Mouse (Mus musculus): ENCODE measurements around the gene Dhrs13. TPM values are rescaled to one million over a fixed set of nuclear protein-coding genes. Genes with fewer than 3 reads are reported as not detected.
A peak's percentile ranks its signal among the peaks of the same experiment; 100 is the strongest.

The Dhrs13 gene
- polyA plus RNA-seq, 1 experiment from 2014 or later: 4.4 TPM

- no peak overlapping the region for H3K4me3 ChIP-seq (ENCODE audit: low read depth, low read length)
- TF ChIP-seq CTCF (IDR thresholded peaks at IDR 0.05; ENCODE audit: low read depth): no peak
- no peak overlapping the region for H3K4me2 ChIP-seq (replicated peaks; ENCODE audit: low read depth)
- H3K27me3 ChIP-seq (replicated peaks; ENCODE audit: control insufficient read depth, insufficient read depth, low read length): no peaks in the 10 kb centered on the region
- peaks cover 41% of the 10 kb centered on the region for H3K36me3 ChIP-seq (ENCODE audit: control insufficient read depth, insufficient read depth)
- H3K9me3 ChIP-seq (ENCODE audit: control insufficient read depth): no peaks in the 10 kb centered on the region
- H3K27ac ChIP-seq (ENCODE audit: low read depth, low read length): no peak overlapping the region
- H3K4me1 ChIP-seq (replicated peaks; ENCODE audit: control insufficient read depth, insufficient read depth, low read length): 0 out of 2 replicates have a peak, but pooled peaks cover under 1% of the 10 kb centered on the region
- H3K9ac ChIP-seq (ENCODE audit: low read depth, low read length): no peak overlapping the region
- no peak for ATAC-seq
- 93% methylated on average over 4 of the region's 4 CpGs for WGBS
These were observed 42.6 kb downstream of the Dhrs13 start for GRCm38 (mm10) chr11:78074666-78075065.

GRCm38 (mm10) chr11:78079961-78080921 lies 48.2 kb downstream of the Dhrs13 start, which contains the start of gene Eral1:
Gene Eral1 (minus strand): TSS chr11:78080383.
- Histone ChIP-seq H3K9me3 (ENCODE audit: control insufficient read depth) (no peaks in the 10 kb centered on the region), H3K4me1 (replicated peaks; ENCODE audit: control insufficient read depth, insufficient read depth, low read length) (0 out of 2 replicates have a peak, but pooled peaks cover 2% of the 10 kb centered on the region), H3K27me3 (replicated peaks; ENCODE audit: control insufficient read depth, insufficient read depth, low read length) (no peaks in the 10 kb centered on the region), H3K36me3 (ENCODE audit: control insufficient read depth, insufficient read depth) (peaks cover 12% of the 10 kb centered on the region), H3K4me3 (ENCODE audit: low read depth, low read length) (peak within 1 kb of the TSS; percentile 85), H3K4me2 (replicated peaks; ENCODE audit: low read depth) (peak within 1 kb of the TSS; percentile 83), H3K27ac (ENCODE audit: low read depth, low read length) (0 out of 2 replicates have a peak within 1 kb of the TSS, but pooled peaks have one; percentile 16), H3K9ac (ENCODE audit: low read depth, low read length) (peak within 1 kb of the TSS; percentile 86)
- TF ChIP-seq CTCF (IDR thresholded peaks at IDR 0.05; ENCODE audit: low read depth): 0 out of 2 replicates have a peak, but pooled peaks have one; percentile 23
- ATAC-seq: peak; percentile 91
- under 1% methylated on average over 42 of the region's 42 CpGs for WGBS

GRCm38 (mm10) chr11:78083595-78083994 lies 51.5 kb downstream of the Dhrs13 start:
- Histone ChIP-seq H3K9ac (ENCODE audit: low read depth, low read length) (no peak overlapping the region), H3K9me3 (ENCODE audit: control insufficient read depth) (no peaks in the 10 kb centered on the region), H3K27ac (ENCODE audit: low read depth, low read length) (no peak overlapping the region), H3K4me2 (replicated peaks; ENCODE audit: low read depth) (no peak overlapping the region), H3K27me3 (replicated peaks; ENCODE audit: control insufficient read depth, insufficient read depth, low read length) (no peaks in the 10 kb centered on the region), H3K4me1 (replicated peaks; ENCODE audit: control insufficient read depth, insufficient read depth, low read length) (0 out of 2 replicates have a peak, but pooled peaks cover 2% of the 10 kb centered on the region), H3K36me3 (ENCODE audit: control insufficient read depth, insufficient read depth) (no peaks in the 10 kb centered on the region), H3K4me3 (ENCODE audit: low read depth, low read length) (no peak overlapping the region)
- WGBS: 22% methylated on average over 1 of the region's 1 CpGs
- ATAC-seq: no peak
- TF ChIP-seq CTCF (IDR thresholded peaks at IDR 0.05; ENCODE audit: low read depth): no peak

- Histone ChIP-seq H3K9ac (ENCODE audit: low read depth, low read length) (no peak overlapping the region), H3K36me3 (ENCODE audit: control insufficient read depth, insufficient read depth) (no peaks in the 10 kb centered on the region), H3K27ac (ENCODE audit: low read depth, low read length) (no peak overlapping the region), H3K4me1 (replicated peaks; ENCODE audit: control insufficient read depth, insufficient read depth, low read length) (no peaks in the 10 kb centered on the region), H3K4me2 (replicated peaks; ENCODE audit: low read depth) (no peak overlapping the region), H3K4me3 (ENCODE audit: low read depth, low read length) (no peak overlapping the region), H3K9me3 (ENCODE audit: control insufficient read depth) (no peaks in the 10 kb centered on the region), H3K27me3 (replicated peaks; ENCODE audit: control insufficient read depth, insufficient read depth, low read length) (no peaks in the 10 kb centered on the region)
- WGBS: 70% methylated on average over 4 of the region's 4 CpGs
- TF ChIP-seq CTCF (IDR thresholded peaks at IDR 0.05; ENCODE audit: low read depth): no peak
- ATAC-seq: no peak
These were observed 54.9 kb downstream of the Dhrs13 start for GRCm38 (mm10) chr11:78086925-78087479.

MicroRNAs encoded within 50 kb of the gene (microRNA counts, 519-probe panel; counts per million panel counts)
- microRNA mmu-miR-144: 4,533 counts per million, percentile 72 among the panel's probes with 10 or more counts
- 4,398 counts per million, percentile 66 among the panel's probes with 10 or more counts for microRNA mmu-miR-451

Small RNAs within 50 kb of the gene (microRNA-seq; reads per million reads assigned to microRNA genes)
- 45.4 reads per million, percentile 38 among the genes with 10 or more reads in this experiment for gene Mir144
- gene Mir451a: not detected
- not detected for gene Mir451b

Other genes with a start within 250 kb of the Dhrs13 start
- 0.53 and 0.72 TPM in 2 replicates for gene Gm10277, start 244.5 kb upstream of the Dhrs13 start, polyA plus RNA-seq (2015; fragmentation: Nextera tagmentation; extraction: Ambion mirVana)
- 45.7 and 57.1 TPM in 2 replicates for gene Pipox, start 138.2 kb upstream of the Dhrs13 start, polyA plus RNA-seq (2015; fragmentation: Nextera tagmentation; extraction: Ambion mirVana)
- gene Sez6, start 101.5 kb upstream of the Dhrs13 start, polyA plus RNA-seq (2015; fragmentation: Nextera tagmentation; extraction: Ambion mirVana): 0.77 and 0.80 TPM in 2 replicates
- gene Phf12, start 49.5 kb upstream of the Dhrs13 start, polyA plus RNA-seq (2015; fragmentation: Nextera tagmentation; extraction: Ambion mirVana): 7.2 and 8.4 TPM in 2 replicates
- gene Flot2, start 5.7 kb downstream of the Dhrs13 start, polyA plus RNA-seq (2015; fragmentation: Nextera tagmentation; extraction: Ambion mirVana): 23.0 and 23.3 TPM in 2 replicates
- gene Eral1, start 48.1 kb downstream of the Dhrs13 start, polyA plus RNA-seq (2015; fragmentation: Nextera tagmentation; extraction: Ambion mirVana): 12.2 and 13.0 TPM in 2 replicates
- gene Fam222b, start 62.4 kb downstream of the Dhrs13 start, polyA plus RNA-seq (2015; fragmentation: Nextera tagmentation; extraction: Ambion mirVana): 10.6 and 11.5 TPM in 2 replicates
- gene Traf4, start 133.3 kb downstream of the Dhrs13 start, polyA plus RNA-seq (2015; fragmentation: Nextera tagmentation; extraction: Ambion mirVana): 30.8 and 30.9 TPM in 2 replicates
- gene Nek8, start 144.4 kb downstream of the Dhrs13 start, polyA plus RNA-seq (2015; fragmentation: Nextera tagmentation; extraction: Ambion mirVana): 5.7 and 5.8 TPM in 2 replicates
- 14.1 and 16.1 TPM in 2 replicates for gene Tlcd1, start 144.4 kb downstream of the Dhrs13 start, polyA plus RNA-seq (2015; fragmentation: Nextera tagmentation; extraction: Ambion mirVana)
- gene Rpl23a, start 151.3 kb downstream of the Dhrs13 start, polyA plus RNA-seq (2015; fragmentation: Nextera tagmentation; extraction: Ambion mirVana): 762 and 768 TPM in 2 replicates
- gene Rab34, start 156.2 kb downstream of the Dhrs13 start, polyA plus RNA-seq (2015; fragmentation: Nextera tagmentation; extraction: Ambion mirVana): 33.9 and 35.4 TPM in 2 replicates
- 0.77 and 1.1 TPM in 2 replicates for gene Proca1, start 161.1 kb downstream of the Dhrs13 start, polyA plus RNA-seq (2015; fragmentation: Nextera tagmentation; extraction: Ambion mirVana)
- gene Sdf2, start 213.5 kb downstream of the Dhrs13 start, polyA plus RNA-seq (2015; fragmentation: Nextera tagmentation; extraction: Ambion mirVana): 61.8 and 66.6 TPM in 2 replicates
- gene Supt6, start 213.7 kb downstream of the Dhrs13 start, polyA plus RNA-seq (2015; fragmentation: Nextera tagmentation; extraction: Ambion mirVana): 8.8 and 9.5 TPM in 2 replicates
- 49.9 and 54.9 TPM in 2 replicates for gene 2610507B11Rik, start 229.5 kb downstream of the Dhrs13 start, polyA plus RNA-seq (2015; fragmentation: Nextera tagmentation; extraction: Ambion mirVana)

Data from intestine, postnatal 0 days (tissue).